Mouse (Mus musculus): ENCODE measurements around the gene Aurkaip1. TPM values are rescaled to one million over a fixed set of nuclear protein-coding genes. Genes with fewer than 3 reads are reported as not detected.

Gene Aurkaip1
- polyA plus RNA-seq, 1 experiment = 99.3 TPM

DNA sequence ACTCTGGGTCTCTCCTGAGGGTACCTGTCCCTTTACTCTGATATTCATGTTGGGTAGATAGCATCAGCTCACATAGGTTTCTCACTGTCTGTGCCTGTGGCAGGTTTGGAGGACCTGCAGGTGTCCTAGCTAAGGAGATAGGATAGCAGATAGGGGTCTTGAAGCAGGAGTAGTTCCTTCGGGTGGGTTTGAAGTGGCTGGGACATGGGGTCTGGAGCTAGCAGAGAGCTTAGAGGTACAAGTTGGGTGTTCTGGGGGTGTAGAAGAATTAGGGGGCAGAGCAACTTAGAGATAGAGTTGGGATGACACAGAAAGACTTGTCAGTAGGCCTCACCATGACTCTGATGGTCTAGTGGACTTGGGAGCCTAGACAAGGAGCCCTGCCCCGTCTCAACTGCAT, 18.3 kb downstream of the Aurkaip1 start:
- H3K4me1 ChIP-seq (ENCODE audit: control insufficient read depth, insufficient read depth, low read length) = peaks cover 43% of the 10 kb centered on the region
- no peak overlapping the region for H3K27ac ChIP-seq (ENCODE audit: insufficient read depth, low read depth, low read length)
- TF ChIP-seq POLR2A (IDR thresholded peaks at IDR 0.05; ENCODE audit: borderline replicate concordance, low read depth, low read length) (no peak), CTCF (IDR thresholded peaks at IDR 0.05; ENCODE audit: low read depth, low read length) (no peak)
- H3K4me3 ChIP-seq (ENCODE audit: insufficient read depth, low read length) = no peak overlapping the region

DNA sequence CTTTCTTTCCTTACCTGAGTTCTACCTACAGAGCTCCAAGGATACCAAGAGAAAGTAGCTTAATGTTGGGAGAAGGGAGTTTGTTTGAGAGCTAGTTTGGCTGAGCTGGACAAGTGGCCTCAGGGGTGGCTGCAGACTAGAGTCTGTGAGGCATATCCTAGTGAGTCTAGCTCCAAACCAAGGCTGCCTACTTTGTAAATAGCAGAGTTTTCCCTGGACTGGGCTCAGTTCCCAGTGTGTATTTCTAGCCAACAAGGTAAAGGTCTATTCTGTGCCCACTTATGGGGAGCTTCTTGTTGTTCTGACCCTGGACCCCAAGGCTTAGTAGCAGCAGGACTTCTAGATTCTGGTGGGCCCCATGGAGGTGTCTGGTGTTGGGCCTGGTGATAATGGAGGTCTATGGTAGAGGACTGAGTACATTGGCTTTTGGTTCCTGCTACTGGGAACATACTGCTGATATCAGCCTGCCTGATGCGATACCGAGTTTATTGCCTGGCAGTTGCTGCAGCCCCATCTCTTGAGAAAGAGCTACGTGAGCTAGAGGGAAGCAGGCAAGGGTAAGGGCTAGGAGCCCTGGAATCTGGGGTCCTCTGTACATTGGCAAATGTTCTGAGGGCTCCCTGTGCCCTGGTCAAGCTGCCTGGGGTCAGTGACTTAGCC, 18.9 kb downstream of the Aurkaip1 start:
- no peak overlapping the region for H3K27ac ChIP-seq (ENCODE audit: insufficient read depth, low read depth, low read length)
- peaks cover 43% of the 10 kb centered on the region for H3K4me1 ChIP-seq (ENCODE audit: control insufficient read depth, insufficient read depth, low read length)
- TF ChIP-seq CTCF (IDR thresholded peaks at IDR 0.05; ENCODE audit: low read depth, low read length) = no peak
- no peak for TF ChIP-seq POLR2A (IDR thresholded peaks at IDR 0.05; ENCODE audit: borderline replicate concordance, low read depth, low read length)
- no peak overlapping the region for H3K4me3 ChIP-seq (ENCODE audit: insufficient read depth, low read length)

- no peak for TF ChIP-seq CTCF (IDR thresholded peaks at IDR 0.05; ENCODE audit: low read depth, low read length)
- no peak for TF ChIP-seq POLR2A (IDR thresholded peaks at IDR 0.05; ENCODE audit: borderline replicate concordance, low read depth, low read length)
- Histone ChIP-seq H3K4me1 (ENCODE audit: control insufficient read depth, insufficient read depth, low read length) (peaks cover 43% of the 10 kb centered on the region), H3K27ac (ENCODE audit: insufficient read depth, low read depth, low read length) (no peak overlapping the region), H3K4me3 (ENCODE audit: insufficient read depth, low read length) (no peak overlapping the region)
These were observed 20.3 kb downstream of the Aurkaip1 start for GRCm38 (mm10) chr4:155851368-155851767.

GRCm38 (mm10) chr4:155851951-155852411, 20.9 kb downstream of the Aurkaip1 start:
- Histone ChIP-seq H3K27ac (ENCODE audit: insufficient read depth, low read depth, low read length) (no peak overlapping the region), H3K4me3 (ENCODE audit: insufficient read depth, low read length) (no peak overlapping the region), H3K4me1 (ENCODE audit: control insufficient read depth, insufficient read depth, low read length) (peaks cover 39% of the 10 kb centered on the region)
- TF ChIP-seq CTCF (IDR thresholded peaks at IDR 0.05; ENCODE audit: low read depth, low read length) = no peak
- TF ChIP-seq POLR2A (IDR thresholded peaks at IDR 0.05; ENCODE audit: borderline replicate concordance, low read depth, low read length) = no peak

GRCm38 (mm10) chr4:155853421-155853820, 22.3 kb downstream of the Aurkaip1 start:
- Histone ChIP-seq H3K27ac (ENCODE audit: insufficient read depth, low read depth, low read length) (no peak overlapping the region), H3K4me1 (ENCODE audit: control insufficient read depth, insufficient read depth, low read length) (peaks cover 38% of the 10 kb centered on the region), H3K4me3 (ENCODE audit: insufficient read depth, low read length) (no peak overlapping the region)
- no peak for TF ChIP-seq CTCF (IDR thresholded peaks at IDR 0.05; ENCODE audit: low read depth, low read length)
- no peak for TF ChIP-seq POLR2A (IDR thresholded peaks at IDR 0.05; ENCODE audit: borderline replicate concordance, low read depth, low read length)

GRCm38 (mm10) chr4:155854991-155855390, 23.9 kb downstream of the Aurkaip1 start:
- Histone ChIP-seq H3K4me1 (ENCODE audit: control insufficient read depth, insufficient read depth, low read length) (peaks cover 25% of the 10 kb centered on the region), H3K27ac (ENCODE audit: insufficient read depth, low read depth, low read length) (no peak overlapping the region), H3K4me3 (ENCODE audit: insufficient read depth, low read length) (no peak overlapping the region)
- TF ChIP-seq CTCF (IDR thresholded peaks at IDR 0.05; ENCODE audit: low read depth, low read length) = no peak
- TF ChIP-seq POLR2A (IDR thresholded peaks at IDR 0.05; ENCODE audit: borderline replicate concordance, low read depth, low read length) = no peak

- TF ChIP-seq POLR2A (IDR thresholded peaks at IDR 0.05; ENCODE audit: borderline replicate concordance, low read depth, low read length) = no peak
- no peak for TF ChIP-seq CTCF (IDR thresholded peaks at IDR 0.05; ENCODE audit: low read depth, low read length)
- H3K4me1 ChIP-seq (ENCODE audit: control insufficient read depth, insufficient read depth, low read length) = peaks cover 21% of the 10 kb centered on the region
- no peak overlapping the region for H3K4me3 ChIP-seq (ENCODE audit: insufficient read depth, low read length)
- H3K27ac ChIP-seq (ENCODE audit: insufficient read depth, low read depth, low read length) = no peak overlapping the region
These were observed 25.0 kb downstream of the Aurkaip1 start for GRCm38 (mm10) chr4:155856071-155856470.

DNA sequence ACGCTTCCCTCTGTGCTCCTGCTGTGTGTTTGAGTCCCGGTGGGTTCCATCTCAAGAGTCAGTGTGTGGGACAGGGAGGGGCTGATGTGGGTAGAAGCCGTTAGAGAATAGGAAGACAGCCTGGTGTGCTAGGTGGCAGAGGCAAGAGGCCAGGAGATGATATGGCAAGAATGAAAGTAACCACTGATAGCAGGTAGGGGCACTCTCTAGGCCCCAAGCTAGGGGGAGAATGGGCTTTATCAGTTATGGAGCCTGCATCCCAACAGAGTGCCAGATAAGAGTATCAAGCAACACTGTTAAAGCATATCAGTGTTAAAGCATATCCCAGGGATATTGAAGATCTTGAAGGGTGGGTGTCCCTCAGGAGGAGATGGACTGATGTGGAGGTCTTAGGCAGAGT, 25.8 kb downstream of the Aurkaip1 start:
- H3K4me3 ChIP-seq (ENCODE audit: insufficient read depth, low read length) = no peak overlapping the region
- TF ChIP-seq POLR2A (IDR thresholded peaks at IDR 0.05; ENCODE audit: borderline replicate concordance, low read depth, low read length) (no peak), CTCF (IDR thresholded peaks at IDR 0.05; ENCODE audit: low read depth, low read length) (no peak)
- H3K27ac ChIP-seq (ENCODE audit: insufficient read depth, low read depth, low read length) = no peak overlapping the region
- peaks cover 14% of the 10 kb centered on the region for H3K4me1 ChIP-seq (ENCODE audit: control insufficient read depth, insufficient read depth, low read length)

- no peak for TF ChIP-seq POLR2A (IDR thresholded peaks at IDR 0.05; ENCODE audit: borderline replicate concordance, low read depth, low read length)
- no peak for TF ChIP-seq CTCF (IDR thresholded peaks at IDR 0.05; ENCODE audit: low read depth, low read length)
- H3K27ac ChIP-seq (ENCODE audit: insufficient read depth, low read depth, low read length) = no peak overlapping the region
These were observed 28.2 kb downstream of the Aurkaip1 start for GRCm38 (mm10) chr4:155859318-155859717.

DNA sequence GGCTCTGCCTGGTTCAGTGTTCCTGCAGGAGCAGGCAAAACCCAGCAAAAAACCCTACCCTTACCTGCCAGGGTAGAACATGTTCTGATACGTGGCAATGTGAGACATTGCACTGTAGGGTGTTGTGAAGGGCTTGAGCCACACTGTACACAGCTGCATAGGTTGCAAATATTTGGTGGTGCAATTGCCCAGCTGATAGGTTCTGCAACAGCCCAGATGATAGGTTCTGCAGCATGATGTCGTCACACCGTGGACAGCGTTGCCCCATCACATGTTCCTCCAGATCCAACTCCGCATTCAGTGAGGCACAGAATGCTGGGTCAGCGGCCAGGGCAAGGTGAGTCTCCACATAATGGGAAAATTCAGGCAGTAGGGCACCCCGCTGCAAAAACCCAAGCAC, 30.7 kb downstream of the Aurkaip1 start:
- Histone ChIP-seq H3K4me3 (ENCODE audit: insufficient read depth, low read length) (no peak overlapping the region), H3K27ac (ENCODE audit: insufficient read depth, low read depth, low read length) (no peak overlapping the region), H3K4me1 (ENCODE audit: control insufficient read depth, insufficient read depth, low read length) (no peaks in the 10 kb centered on the region)
- TF ChIP-seq POLR2A (IDR thresholded peaks at IDR 0.05; ENCODE audit: borderline replicate concordance, low read depth, low read length) = no peak
- no peak for TF ChIP-seq CTCF (IDR thresholded peaks at IDR 0.05; ENCODE audit: low read depth, low read length)

More at GRCm38 (mm10) chr4:155859318-155859717, 28.2 kb downstream of the Aurkaip1 start:
- H3K4me1 ChIP-seq (ENCODE audit: control insufficient read depth, insufficient read depth, low read length) = no peaks in the 10 kb centered on the region
- no peak overlapping the region for H3K4me3 ChIP-seq (ENCODE audit: insufficient read depth, low read length)

Measured in bone marrow macrophage, adult 2 months (primary cell).